Mouse (Mus musculus): ENCODE measurements around the gene Mgll. TPM values are rescaled to one million over a fixed set of nuclear protein-coding genes. Genes with fewer than 3 reads are reported as not detected.

The Mgll gene
- polyA plus RNA-seq, 1 experiment from 2014 or later, result 4.6 TPM

- no peak overlapping the region for H3K9ac ChIP-seq (ENCODE audit: low read depth, low read length)
- H3K27ac ChIP-seq (ENCODE audit: low read depth, low read length), result no peak overlapping the region
- H3K36me3 ChIP-seq (ENCODE audit: control insufficient read depth, insufficient read depth, low read length), result no peaks in the 10 kb centered on the region
- no peak overlapping the region for H3K4me3 ChIP-seq (ENCODE audit: low read depth, low read length)
- no peaks in the 10 kb centered on the region; the same call in 1 of the 2 replicates for H3K4me1 ChIP-seq (replicated peaks; ENCODE audit: control insufficient read depth, insufficient read depth, low read length)
- ATAC-seq (ENCODE audit: low FRiP score) (no peak), DNase-seq (ENCODE audit: low spot score) (no peak)
- H3K27me3 ChIP-seq (ENCODE audit: control insufficient read depth, insufficient read depth, low read length), result peaks cover 12% of the 10 kb centered on the region
- H3K9me3 ChIP-seq (ENCODE audit: control insufficient read depth, low read length), result no peaks in the 10 kb centered on the region
- no peak overlapping the region for H3K4me2 ChIP-seq (replicated peaks; ENCODE audit: low read depth, low read length)
- WGBS, result 53% methylated on average over 7 of the region's 7 CpGs
Observed at GRCm38 (mm10) chr6:88725590-88725989, 1.4 kb downstream of the Mgll start.

- Histone ChIP-seq H3K27ac (ENCODE audit: low read depth, low read length) (no peak overlapping the region), H3K27me3 (ENCODE audit: control insufficient read depth, insufficient read depth, low read length) (peaks cover 12% of the 10 kb centered on the region), H3K9me3 (ENCODE audit: control insufficient read depth, low read length) (no peaks in the 10 kb centered on the region), H3K4me2 (replicated peaks; ENCODE audit: low read depth, low read length) (no peak overlapping the region), H3K4me1 (replicated peaks; ENCODE audit: control insufficient read depth, insufficient read depth, low read length) (no peaks in the 10 kb centered on the region; the same call in 1 of the 2 replicates), H3K9ac (ENCODE audit: low read depth, low read length) (no peak overlapping the region), H3K36me3 (ENCODE audit: control insufficient read depth, insufficient read depth, low read length) (no peaks in the 10 kb centered on the region), H3K4me3 (ENCODE audit: low read depth, low read length) (no peak overlapping the region)
- ATAC-seq (ENCODE audit: low FRiP score) (no peak), DNase-seq (ENCODE audit: low spot score) (no peak)
- WGBS, result 65% methylated on average over 9 of the region's 9 CpGs
Observed at GRCm38 (mm10) chr6:88726252-88727211, 2.3 kb downstream of the Mgll start.

DNA sequence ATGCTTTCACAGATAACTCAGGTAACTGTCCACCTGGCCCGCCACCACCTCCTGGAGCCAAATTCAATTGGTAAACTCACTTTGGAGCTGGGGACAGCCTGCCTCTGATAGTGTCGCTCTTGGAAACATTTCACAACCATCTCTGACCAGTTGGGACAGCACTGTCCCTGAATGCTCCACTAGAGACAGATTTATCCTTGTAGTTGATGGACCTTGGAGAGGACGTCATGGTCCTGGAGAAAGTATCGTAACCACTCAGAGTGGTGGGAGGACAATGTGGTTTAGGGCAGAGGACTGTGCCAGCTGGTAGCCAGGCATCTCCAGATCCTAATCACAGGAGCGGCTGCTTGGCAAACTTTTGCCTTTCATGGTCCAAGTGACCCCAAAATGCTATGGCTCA, 3.3 kb downstream of the Mgll start:
- no peak overlapping the region for H3K4me3 ChIP-seq (ENCODE audit: low read depth, low read length)
- H3K9ac ChIP-seq (ENCODE audit: low read depth, low read length), result no peak overlapping the region
- DNase-seq (ENCODE audit: low spot score) (no peak), ATAC-seq (ENCODE audit: low FRiP score) (no peak)
- WGBS, result 92% methylated on average over 5 of the region's 5 CpGs
- no peaks in the 10 kb centered on the region for H3K36me3 ChIP-seq (ENCODE audit: control insufficient read depth, insufficient read depth, low read length)
- H3K27ac ChIP-seq (ENCODE audit: low read depth, low read length), result no peak overlapping the region
- H3K4me1 ChIP-seq (replicated peaks; ENCODE audit: control insufficient read depth, insufficient read depth, low read length), result no peaks in the 10 kb centered on the region; the same call in 1 of the 2 replicates
- no peaks in the 10 kb centered on the region for H3K9me3 ChIP-seq (ENCODE audit: control insufficient read depth, low read length)
- no peak overlapping the region for H3K4me2 ChIP-seq (replicated peaks; ENCODE audit: low read depth, low read length)
- peaks cover 12% of the 10 kb centered on the region for H3K27me3 ChIP-seq (ENCODE audit: control insufficient read depth, insufficient read depth, low read length)

DNA sequence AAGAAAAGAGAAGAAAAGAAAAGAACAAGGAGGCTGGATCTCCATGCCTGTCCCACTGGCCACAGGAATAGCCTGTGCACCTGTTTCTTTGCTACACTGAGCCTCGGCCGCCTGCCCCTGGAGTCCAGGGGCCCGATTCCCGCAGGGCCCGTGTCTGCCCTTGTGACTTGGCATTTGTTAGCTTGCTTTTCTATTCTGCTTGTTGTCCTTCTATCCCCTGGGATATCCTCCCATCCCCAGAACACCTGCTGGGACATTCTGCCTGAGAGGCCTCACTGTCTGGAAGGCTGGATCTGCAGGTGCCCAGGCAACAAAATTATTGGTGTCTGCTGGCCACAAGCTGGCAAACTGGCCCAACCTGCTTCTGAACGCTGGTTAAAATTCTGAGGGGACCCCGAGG, 3.8 kb downstream of the Mgll start:
- WGBS, result 62% methylated on average over 7 of the region's 7 CpGs
- H3K9ac ChIP-seq (ENCODE audit: low read depth, low read length), result no peak overlapping the region
- H3K4me1 ChIP-seq (replicated peaks; ENCODE audit: control insufficient read depth, insufficient read depth, low read length), result no peaks in the 10 kb centered on the region; the same call in 1 of the 2 replicates
- no peaks in the 10 kb centered on the region for H3K9me3 ChIP-seq (ENCODE audit: control insufficient read depth, low read length)
- H3K36me3 ChIP-seq (ENCODE audit: control insufficient read depth, insufficient read depth, low read length), result no peaks in the 10 kb centered on the region
- no peak overlapping the region for H3K27ac ChIP-seq (ENCODE audit: low read depth, low read length)
- no peak overlapping the region for H3K4me3 ChIP-seq (ENCODE audit: low read depth, low read length)
- H3K27me3 ChIP-seq (ENCODE audit: control insufficient read depth, insufficient read depth, low read length), result peaks cover 12% of the 10 kb centered on the region
- H3K4me2 ChIP-seq (replicated peaks; ENCODE audit: low read depth, low read length), result no peak overlapping the region
- no peak for ATAC-seq (ENCODE audit: low FRiP score)
- DNase-seq (ENCODE audit: low spot score), result no peak

DNA sequence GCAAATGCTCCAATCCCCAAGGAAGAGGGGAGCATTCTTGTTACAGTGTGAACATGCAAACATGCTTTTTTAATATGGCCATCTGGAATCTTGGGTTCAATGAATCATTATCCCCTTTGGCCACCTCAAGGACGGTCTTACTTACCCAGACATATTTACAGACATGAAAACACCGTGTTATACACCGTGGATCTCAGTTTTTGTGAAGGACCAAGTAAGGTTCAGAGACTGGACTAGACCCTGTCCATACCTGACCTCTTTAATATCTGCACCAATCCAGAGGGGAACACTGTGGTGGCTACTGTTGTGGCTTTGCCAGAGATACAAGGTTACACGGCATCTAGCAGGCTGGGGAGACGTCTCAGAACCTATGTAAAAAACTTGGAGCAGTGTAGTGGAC, 4.3 kb downstream of the Mgll start:
- 83% methylated on average over 5 of the region's 5 CpGs for WGBS
- H3K4me3 ChIP-seq (ENCODE audit: low read depth, low read length), result no peak overlapping the region
- no peaks in the 10 kb centered on the region; the same call in 1 of the 2 replicates for H3K4me1 ChIP-seq (replicated peaks; ENCODE audit: control insufficient read depth, insufficient read depth, low read length)
- H3K36me3 ChIP-seq (ENCODE audit: control insufficient read depth, insufficient read depth, low read length), result no peaks in the 10 kb centered on the region
- no peak for DNase-seq (ENCODE audit: low spot score)
- H3K4me2 ChIP-seq (replicated peaks; ENCODE audit: low read depth, low read length), result no peak overlapping the region
- H3K9me3 ChIP-seq (ENCODE audit: control insufficient read depth, low read length), result no peaks in the 10 kb centered on the region
- H3K27ac ChIP-seq (ENCODE audit: low read depth, low read length), result no peak overlapping the region
- no peak overlapping the region for H3K9ac ChIP-seq (ENCODE audit: low read depth, low read length)
- ATAC-seq (ENCODE audit: low FRiP score), result no peak
- H3K27me3 ChIP-seq (ENCODE audit: control insufficient read depth, insufficient read depth, low read length), result peaks cover 12% of the 10 kb centered on the region

GRCm38 (mm10) chr6:88731211-88731751, 7.1 kb downstream of the Mgll start:
- DNase-seq (ENCODE audit: low spot score) (no peak), ATAC-seq (ENCODE audit: low FRiP score) (no peak)
- H3K9ac ChIP-seq (ENCODE audit: low read depth, low read length), result no peak overlapping the region
- H3K27me3 ChIP-seq (ENCODE audit: control insufficient read depth, insufficient read depth, low read length), result no peaks in the 10 kb centered on the region; the same call in 1 of the 2 replicates
- WGBS, result 87% methylated on average over 11 of the region's 11 CpGs
- H3K4me3 ChIP-seq (ENCODE audit: low read depth, low read length), result no peak overlapping the region
- H3K27ac ChIP-seq (ENCODE audit: low read depth, low read length), result no peak overlapping the region
- no peaks in the 10 kb centered on the region for H3K4me1 ChIP-seq (replicated peaks; ENCODE audit: control insufficient read depth, insufficient read depth, low read length)
- H3K9me3 ChIP-seq (ENCODE audit: control insufficient read depth, low read length), result no peaks in the 10 kb centered on the region
- no peaks in the 10 kb centered on the region for H3K36me3 ChIP-seq (ENCODE audit: control insufficient read depth, insufficient read depth, low read length)
- no peak overlapping the region for H3K4me2 ChIP-seq (replicated peaks; ENCODE audit: low read depth, low read length)

- DNase-seq (ENCODE audit: low spot score), result no peak
- no peak for ATAC-seq (ENCODE audit: low FRiP score)
- 86% methylated on average over 3 of the region's 3 CpGs for WGBS
- Histone ChIP-seq H3K4me3 (ENCODE audit: low read depth, low read length) (no peak overlapping the region), H3K4me2 (replicated peaks; ENCODE audit: low read depth, low read length) (no peak overlapping the region), H3K27ac (ENCODE audit: low read depth, low read length) (no peak overlapping the region), H3K36me3 (ENCODE audit: control insufficient read depth, insufficient read depth, low read length) (no peaks in the 10 kb centered on the region), H3K27me3 (ENCODE audit: control insufficient read depth, insufficient read depth, low read length) (no peaks in the 10 kb centered on the region), H3K9me3 (ENCODE audit: control insufficient read depth, low read length) (no peaks in the 10 kb centered on the region), H3K4me1 (replicated peaks; ENCODE audit: control insufficient read depth, insufficient read depth, low read length) (no peaks in the 10 kb centered on the region), H3K9ac (ENCODE audit: low read depth, low read length) (no peak overlapping the region)
Observed at GRCm38 (mm10) chr6:88731991-88732390, 7.8 kb downstream of the Mgll start.

DNA sequence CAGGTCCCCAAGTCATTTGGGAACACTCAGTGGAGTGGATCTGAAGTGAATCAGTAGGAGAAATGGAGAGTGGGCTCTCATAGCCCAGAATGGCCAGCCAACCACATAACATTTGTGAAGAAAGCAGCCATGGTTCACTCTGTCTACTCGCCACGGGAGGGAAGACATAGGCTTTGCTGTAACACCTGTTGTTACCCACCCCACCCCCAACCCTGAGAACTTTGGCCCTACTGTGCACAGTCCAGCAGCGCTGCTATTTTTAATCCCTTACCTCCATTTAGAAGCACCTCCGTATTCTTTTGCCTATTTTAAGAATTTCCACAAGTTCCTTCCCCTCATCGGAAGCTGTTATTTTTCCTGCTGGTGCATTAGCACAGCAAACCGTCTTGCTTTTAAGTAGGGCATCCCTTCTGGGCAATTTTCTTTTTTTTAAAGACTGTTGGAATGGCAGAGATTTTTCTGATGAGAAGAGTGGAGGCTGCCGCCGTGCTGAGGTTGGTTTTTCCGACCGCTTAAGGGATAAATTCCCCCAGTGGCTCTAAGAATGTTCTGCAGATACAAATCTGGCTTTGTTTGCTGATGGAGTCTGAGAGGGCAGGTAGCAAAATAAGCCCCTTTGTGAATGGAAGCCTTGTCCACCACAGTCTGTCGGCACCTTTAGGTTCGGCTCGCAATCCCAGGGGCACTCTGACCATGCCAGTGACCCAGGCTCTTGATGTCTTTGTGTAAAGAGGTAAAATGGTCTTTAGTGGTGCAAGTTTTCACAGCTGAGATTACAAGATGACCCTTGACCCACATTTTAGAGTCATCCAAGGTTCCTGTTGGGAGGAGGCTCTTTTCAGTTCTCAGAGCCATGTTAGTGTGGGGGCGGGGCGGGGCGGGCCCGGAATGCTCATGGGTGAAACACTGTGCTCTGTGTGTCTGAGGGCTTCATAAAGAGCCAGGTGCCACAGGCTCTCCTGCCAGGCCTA, 8.7 kb downstream of the Mgll start:
- Histone ChIP-seq H3K9me3 (ENCODE audit: control insufficient read depth, low read length) (no peaks in the 10 kb centered on the region), H3K27ac (ENCODE audit: low read depth, low read length) (no peak overlapping the region), H3K9ac (ENCODE audit: low read depth, low read length) (no peak overlapping the region), H3K4me1 (replicated peaks; ENCODE audit: control insufficient read depth, insufficient read depth, low read length) (no peaks in the 10 kb centered on the region), H3K36me3 (ENCODE audit: control insufficient read depth, insufficient read depth, low read length) (no peaks in the 10 kb centered on the region), H3K4me2 (replicated peaks; ENCODE audit: low read depth, low read length) (no peak overlapping the region), H3K4me3 (ENCODE audit: low read depth, low read length) (no peak overlapping the region), H3K27me3 (ENCODE audit: control insufficient read depth, insufficient read depth, low read length) (no peaks in the 10 kb centered on the region)
- DNase-seq (ENCODE audit: low spot score) (no peak), ATAC-seq (ENCODE audit: low FRiP score) (no peak)
- 57% methylated on average over 17 of the region's 17 CpGs for WGBS
